15 mouse cellular contexts compared by ENCODE assay signal in the genomic region with DNA sequence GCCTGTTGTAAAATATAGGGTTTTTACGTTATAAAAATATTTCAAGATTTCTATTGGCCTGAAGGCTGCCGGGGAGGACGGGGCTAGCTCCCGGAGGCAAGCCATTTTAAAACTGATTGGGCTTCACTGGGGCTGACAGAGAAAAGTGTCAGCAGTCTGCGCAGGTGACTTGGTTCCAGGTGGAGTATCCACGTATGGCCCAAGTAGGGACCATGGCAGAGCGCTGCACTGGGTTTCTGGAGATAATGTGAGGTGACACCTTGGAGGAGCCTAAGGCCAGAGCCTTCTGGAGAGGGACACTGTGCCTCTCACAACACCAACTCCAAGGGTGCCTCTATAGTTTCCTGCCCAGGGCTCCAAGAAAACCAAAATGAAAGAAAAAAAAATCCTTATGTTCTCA.
"Had no signal": no experiment of that assay in that cellular context is flagged by ENCODE, and none has a peak within 500 bp of the region (broad histone marks: within the 10 kb centered on the region; RNA-seq: fewer than 3 reads in every experiment).

No protein-coding gene starts in this region.

- DNase-seq: cerebellum, adult 8-10 months; cerebellum, adult 9-10 months; cerebellum, adult 9-11 months; cerebellum, postnatal 10 days; cerebellum, postnatal 14 days; cerebellum, postnatal 25 days; cerebellum, postnatal 36 days; embryo, embryonic 11 days; forebrain, postnatal 0 days; gastrocnemius, adult 2 months; gastrocnemius, postnatal 10 days; gastrocnemius, postnatal 14 days; gastrocnemius, postnatal 25 days; gastrocnemius, postnatal 36 days; heart, adult 2 months had no signal
